Mouse (Mus musculus) brain, embryonic 14.5 days (tissue): ENCODE measurements at regions not wholly inside any gene's neighbourhood (a gene's known extent, or its start where the extent isn't known, plus 50 kb on each side); places are given as distances from the start of the nearest gene placed in this dataset.

Source experiments
- CTCF ChIP-seq: fragments of 200-500 bp; IDR thresholded peaks from 2 replicates; pipeline ENCODE4 v1.5.1; 2012; ENCODE audit warnings: inconsistent platforms, mild to moderate bottlenecking, moderate library complexity, borderline replicate concordance; ENCODE audit not compliant: insufficient read depth, insufficient read length; ENCODE audit errors: extremely low read depth
- POLR2A ChIP-seq: fragments of 200-500 bp; IDR thresholded peaks from 2 replicates; pipeline ENCODE4 v1.6.1; 2012; ENCODE audit warnings: mild to moderate bottlenecking, inconsistent platforms, borderline replicate concordance; ENCODE audit not compliant: poor library complexity, insufficient read depth, insufficient read length, severe bottlenecking; ENCODE audit errors: extremely low read depth

GRCm38 (mm10) chr8:11979056-11979455 lies 138.8 kb downstream of the Tex29 start:
- TF ChIP-seq POLR2A (no peak), CTCF (no peak)
